Mouse (Mus musculus): ENCODE measurements at regions not wholly inside any gene's neighbourhood (a gene's known extent, or its start where the extent isn't known, plus 50 kb on each side); places are given as distances from the start of the nearest gene placed in this dataset.

DNA sequence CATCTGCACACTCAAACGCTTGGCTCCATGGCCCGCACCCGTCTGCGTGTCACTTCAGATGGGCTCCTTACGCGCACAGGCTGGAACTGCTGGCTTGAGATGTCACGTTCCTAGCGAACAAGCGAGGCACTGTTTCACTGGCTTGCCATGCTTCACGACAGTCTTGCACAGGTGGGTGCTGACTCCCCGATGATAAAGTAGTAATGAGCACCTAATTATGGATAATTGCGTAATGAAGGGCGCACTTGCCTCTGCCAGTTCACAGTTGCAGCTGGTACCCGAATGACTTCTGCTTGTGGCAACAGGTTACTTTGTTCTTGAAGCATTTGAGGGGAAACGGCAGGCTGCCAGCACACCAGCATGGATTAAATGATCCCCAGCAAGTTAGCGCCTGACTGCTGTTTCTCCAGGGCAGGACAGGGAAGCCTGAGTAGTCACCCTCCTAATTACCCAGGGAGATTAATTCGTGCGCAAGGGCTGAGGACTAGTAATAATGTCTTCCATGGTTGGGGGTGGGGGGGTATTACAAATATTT lies 335.1 kb downstream of the Pmp22 start:
- no peak for TF ChIP-seq CTCF (IDR thresholded peaks at IDR 0.05; ENCODE audit: borderline replicate concordance, extremely low read depth, insufficient read depth, insufficient read length)
- TF ChIP-seq POLR2A (IDR thresholded peaks at IDR 0.05; ENCODE audit: borderline replicate concordance, extremely low read depth, insufficient read depth, insufficient read length, poor library complexity, severe bottlenecking), result no peak

Measured in brain, embryonic 14.5 days (tissue).